Mouse (Mus musculus) thymus, adult 2 months (tissue): ENCODE data around the gene Gm5136. TPM values are rescaled to one million over a fixed set of nuclear protein-coding genes. Genes with fewer than 3 reads are reported as not detected.

Experiments used
- DNase-seq: peaks from one replicate; pipeline ENCODE4 v3.0.0; 2021
- H3K27ac ChIP-seq: fragments of 200-500 bp; 2 replicates; pipeline ENCODE4 v1.5.1; 2012; ENCODE audit warnings: low read length, control low read depth; ENCODE audit not compliant: control insufficient read depth, insufficient read depth
- H3K27me3 ChIP-seq: fragments of 200-500 bp; 2 replicates; pipeline ENCODE4 v1.6.1; 2012; ENCODE audit warnings: mild to moderate bottlenecking, low read length, moderate library complexity, mixed read lengths; ENCODE audit not compliant: control insufficient read depth, insufficient read depth
- H3K36me3 ChIP-seq: fragments of 200-500 bp; 2 replicates; pipeline ENCODE4 v1.6.1; 2012; ENCODE audit warnings: mild to moderate bottlenecking, low read length, moderate library complexity; ENCODE audit not compliant: control insufficient read depth, insufficient read depth
- H3K4me1 ChIP-seq: fragments of 200-500 bp; replicated peaks from 2 replicates; pipeline ENCODE4 v1.6.1; 2012; ENCODE audit warnings: low read length; ENCODE audit not compliant: control insufficient read depth, insufficient read depth
- H3K4me3 ChIP-seq: fragments of 200-500 bp; 2 replicates; pipeline ENCODE4 v1.5.1; 2012; ENCODE audit warnings: mild to moderate bottlenecking, low read length, control low read depth, moderate library complexity; ENCODE audit not compliant: control insufficient read depth, insufficient read depth
- CTCF ChIP-seq: fragments of 200-500 bp; IDR thresholded peaks from 2 replicates; pipeline ENCODE4 v1.5.1; 2012; ENCODE audit warnings: mild to moderate bottlenecking, control low read depth, low read length, moderate library complexity, borderline replicate concordance; ENCODE audit not compliant: control insufficient read depth, poor library complexity, insufficient read depth; ENCODE audit errors: extremely low read depth
- POLR2A ChIP-seq: fragments of 200-500 bp; IDR thresholded peaks from 2 replicates; pipeline ENCODE4 v1.6.1; 2012; ENCODE audit warnings: mild to moderate bottlenecking, low read length, control low read depth, moderate library complexity; ENCODE audit not compliant: control insufficient read depth, poor library complexity, insufficient read depth; ENCODE audit errors: extremely low read depth
- WGBS: fragments of 180-500 bp; shearing (Covaris S2); methylation state at CpG from one replicate; pipeline ENCODE4 v1.1.7; 2018; 5-methylcytosine and 5-hydroxymethylcytosine counted together
- polyA plus RNA-seq: library from polyadenylated mRNA; depleted of rRNA; stranded (reverse); fragments of >200 nt; gene quantifications from 2 replicates; pipeline ENCODE4 v1.2.3, GENCODE M21; 2012

Gene Gm5136
- polyA plus RNA-seq, 1 experiment = not detected

- TF ChIP-seq CTCF = no peak
- no peak for TF ChIP-seq POLR2A
- WGBS = 84% methylated on average over 8 of the region's 8 CpGs
- H3K4me3 ChIP-seq = no peak overlapping the region
- no peaks in the 10 kb centered on the region for H3K4me1 ChIP-seq
- H3K27me3 ChIP-seq = no peaks in the 10 kb centered on the region
- H3K27ac ChIP-seq = no peak overlapping the region
- DNase-seq = no peak
- H3K36me3 ChIP-seq = no peaks in the 10 kb centered on the region
Measured at GRCm38 (mm10) chr10:108652066-108652465, 47.9 kb downstream of the Gm5136 start.

DNA sequence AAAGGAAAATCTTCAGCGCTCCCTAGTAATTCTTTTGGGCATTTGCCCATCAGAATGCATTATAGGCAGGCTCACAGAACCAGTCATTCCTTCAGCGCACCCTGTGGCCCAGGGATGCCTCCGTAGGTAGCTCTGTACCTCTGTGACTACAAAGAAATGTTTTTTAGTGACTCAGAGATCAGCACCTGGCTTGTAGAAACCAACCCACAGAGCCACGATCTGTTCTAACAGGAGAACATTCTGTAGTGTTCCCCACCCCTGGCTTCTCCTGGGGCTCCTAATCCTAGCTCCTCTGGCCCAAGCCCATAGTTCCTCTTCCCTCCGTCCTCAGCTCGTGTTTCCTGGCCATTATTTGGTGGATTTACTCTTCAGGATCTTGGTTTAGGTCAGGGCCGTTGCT lies 50.8 kb downstream of the Gm5136 start:
- Histone ChIP-seq H3K27ac (no peak overlapping the region), H3K4me1 (no peaks in the 10 kb centered on the region), H3K4me3 (no peak overlapping the region), H3K36me3 (no peaks in the 10 kb centered on the region), H3K27me3 (no peaks in the 10 kb centered on the region)
- TF ChIP-seq POLR2A (no peak), CTCF (no peak)
- 72% methylated on average over 7 of the region's 7 CpGs for WGBS
- DNase-seq = no peak
